Mouse (Mus musculus): ENCODE results near the gene Syn3. TPM values are rescaled to one million over a fixed set of nuclear protein-coding genes. Genes with fewer than 3 reads are reported as not detected.

Gene Syn3
- polyA plus RNA-seq, 1 experiment, result 25.2 TPM

GRCm38 (mm10) chr10:86161783-86162271 is 336.9 kb downstream of the Syn3 start:
- DNase-seq (ENCODE audit: low read depth), result no peak
- TF ChIP-seq CTCF (IDR thresholded peaks at IDR 0.05; ENCODE audit: borderline replicate concordance, extremely low read depth, insufficient read depth, insufficient read length) (no peak), POLR2A (IDR thresholded peaks at IDR 0.05; ENCODE audit: borderline replicate concordance, extremely low read depth, insufficient read depth, insufficient read length, poor library complexity, severe bottlenecking) (no peak)

- no peak for DNase-seq (ENCODE audit: low read depth)
- no peak for TF ChIP-seq CTCF (IDR thresholded peaks at IDR 0.05; ENCODE audit: borderline replicate concordance, extremely low read depth, insufficient read depth, insufficient read length)
- TF ChIP-seq POLR2A (IDR thresholded peaks at IDR 0.05; ENCODE audit: borderline replicate concordance, extremely low read depth, insufficient read depth, insufficient read length, poor library complexity, severe bottlenecking), result no peak
These were observed 340.3 kb downstream of the Syn3 start for GRCm38 (mm10) chr10:86158198-86158899.

GRCm38 (mm10) chr10:86155344-86155743 is 343.4 kb downstream of the Syn3 start:
- TF ChIP-seq POLR2A (IDR thresholded peaks at IDR 0.05; ENCODE audit: borderline replicate concordance, extremely low read depth, insufficient read depth, insufficient read length, poor library complexity, severe bottlenecking) (no peak), CTCF (IDR thresholded peaks at IDR 0.05; ENCODE audit: borderline replicate concordance, extremely low read depth, insufficient read depth, insufficient read length) (no peak)
- no peak for DNase-seq (ENCODE audit: low read depth)

- TF ChIP-seq CTCF (IDR thresholded peaks at IDR 0.05; ENCODE audit: borderline replicate concordance, extremely low read depth, insufficient read depth, insufficient read length) (no peak), POLR2A (IDR thresholded peaks at IDR 0.05; ENCODE audit: borderline replicate concordance, extremely low read depth, insufficient read depth, insufficient read length, poor library complexity, severe bottlenecking) (no peak)
- DNase-seq (ENCODE audit: low read depth), result no peak
These were observed 345.5 kb downstream of the Syn3 start for GRCm38 (mm10) chr10:86153221-86153620.

- DNase-seq (ENCODE audit: low read depth), result no peak
- TF ChIP-seq POLR2A (IDR thresholded peaks at IDR 0.05; ENCODE audit: borderline replicate concordance, extremely low read depth, insufficient read depth, insufficient read length, poor library complexity, severe bottlenecking) (no peak), CTCF (IDR thresholded peaks at IDR 0.05; ENCODE audit: borderline replicate concordance, extremely low read depth, insufficient read depth, insufficient read length) (no peak)
These were observed 347.3 kb downstream of the Syn3 start for GRCm38 (mm10) chr10:86151357-86151756.

GRCm38 (mm10) chr10:86150076-86150475 is 348.6 kb downstream of the Syn3 start:
- DNase-seq (ENCODE audit: low read depth), result no peak
- TF ChIP-seq POLR2A (IDR thresholded peaks at IDR 0.05; ENCODE audit: borderline replicate concordance, extremely low read depth, insufficient read depth, insufficient read length, poor library complexity, severe bottlenecking) (no peak), CTCF (IDR thresholded peaks at IDR 0.05; ENCODE audit: borderline replicate concordance, extremely low read depth, insufficient read depth, insufficient read length) (no peak)

GRCm38 (mm10) chr10:86149029-86149818 is 349.5 kb downstream of the Syn3 start:
- peak; percentile 28 for DNase-seq (ENCODE audit: low read depth)

GRCm38 (mm10) chr10:86139061-86139681 is 359.5 kb downstream of the Syn3 start:
- no peak for TF ChIP-seq POLR2A (IDR thresholded peaks at IDR 0.05; ENCODE audit: borderline replicate concordance, extremely low read depth, insufficient read depth, insufficient read length, poor library complexity, severe bottlenecking)
- no peak for TF ChIP-seq CTCF (IDR thresholded peaks at IDR 0.05; ENCODE audit: borderline replicate concordance, extremely low read depth, insufficient read depth, insufficient read length)
- no peak for DNase-seq (ENCODE audit: low read depth)

More at GRCm38 (mm10) chr10:86149029-86149818, 349.5 kb downstream of the Syn3 start:
- TF ChIP-seq POLR2A (IDR thresholded peaks at IDR 0.05; ENCODE audit: borderline replicate concordance, extremely low read depth, insufficient read depth, insufficient read length, poor library complexity, severe bottlenecking) (no peak), CTCF (IDR thresholded peaks at IDR 0.05; ENCODE audit: borderline replicate concordance, extremely low read depth, insufficient read depth, insufficient read length) (no peak)

- TF ChIP-seq POLR2A (IDR thresholded peaks at IDR 0.05; ENCODE audit: borderline replicate concordance, extremely low read depth, insufficient read depth, insufficient read length, poor library complexity, severe bottlenecking), result no peak
- TF ChIP-seq CTCF (IDR thresholded peaks at IDR 0.05; ENCODE audit: borderline replicate concordance, extremely low read depth, insufficient read depth, insufficient read length), result no peak
- DNase-seq (ENCODE audit: low read depth), result no peak
These were observed 361.0 kb downstream of the Syn3 start for GRCm38 (mm10) chr10:86137589-86138173.

GRCm38 (mm10) chr10:86137106-86137505 is 361.6 kb downstream of the Syn3 start:
- TF ChIP-seq CTCF (IDR thresholded peaks at IDR 0.05; ENCODE audit: borderline replicate concordance, extremely low read depth, insufficient read depth, insufficient read length) (no peak), POLR2A (IDR thresholded peaks at IDR 0.05; ENCODE audit: borderline replicate concordance, extremely low read depth, insufficient read depth, insufficient read length, poor library complexity, severe bottlenecking) (no peak)
- DNase-seq (ENCODE audit: low read depth), result no peak

- TF ChIP-seq CTCF (IDR thresholded peaks at IDR 0.05; ENCODE audit: borderline replicate concordance, extremely low read depth, insufficient read depth, insufficient read length) (no peak), POLR2A (IDR thresholded peaks at IDR 0.05; ENCODE audit: borderline replicate concordance, extremely low read depth, insufficient read depth, insufficient read length, poor library complexity, severe bottlenecking) (no peak)
- DNase-seq (ENCODE audit: low read depth), result no peak
These were observed 362.4 kb downstream of the Syn3 start for GRCm38 (mm10) chr10:86136249-86136648.
